Mouse (Mus musculus): Measurements from ENCODE around the gene Micall1.

DNA sequence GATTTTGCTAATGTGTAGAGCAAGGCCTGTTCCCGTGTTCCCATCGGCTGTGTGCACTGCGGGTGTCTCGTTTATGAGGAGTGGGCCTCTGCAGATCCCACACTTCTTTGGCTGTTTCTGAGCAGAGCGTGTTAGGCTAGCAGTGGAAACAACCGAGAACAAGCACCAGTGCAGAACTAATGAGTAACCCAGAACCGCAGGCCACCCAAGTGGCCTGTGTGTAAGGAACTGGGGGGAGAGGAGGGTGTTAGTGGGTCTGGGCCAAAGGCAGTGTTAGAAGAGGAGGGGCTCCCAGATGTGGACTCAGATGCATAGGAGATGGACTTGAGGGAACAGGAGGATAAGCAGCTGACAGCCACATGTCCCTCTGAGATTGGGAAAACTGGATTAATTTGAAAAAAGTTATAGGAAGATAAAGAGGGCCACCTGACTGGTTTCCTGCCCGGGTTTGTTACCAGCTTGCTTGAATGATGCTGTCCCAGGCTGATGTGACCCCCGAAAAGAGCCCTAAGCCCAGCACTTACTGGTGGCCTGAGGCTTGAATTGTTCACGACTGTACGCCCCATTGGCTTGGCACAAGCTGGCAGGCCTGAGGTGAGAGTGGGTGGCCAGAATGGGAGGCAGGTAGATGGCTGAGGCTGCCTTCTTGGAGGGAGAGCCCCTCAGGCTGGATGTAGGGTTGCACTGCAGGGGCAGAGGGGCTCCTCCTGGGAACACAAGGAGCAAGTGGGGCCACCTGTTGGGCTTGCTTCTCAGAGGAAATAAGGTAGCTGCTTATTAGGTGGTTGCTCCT is 27.3 kb downstream of the Micall1 start:
- TF ChIP-seq CTCF (IDR thresholded peaks at IDR 0.05), result no peak
- no peak for TF ChIP-seq EP300 (IDR thresholded peaks at IDR 0.05)
